Mouse (Mus musculus) lung, embryonic 14.5 days (tissue): Measurements from ENCODE around the gene Six3. TPM values are rescaled to one million over a fixed set of nuclear protein-coding genes. Genes with fewer than 3 reads are reported as not detected.
A peak's percentile ranks its signal among the peaks of the same experiment; 100 is the strongest.

Experiments
- ATAC-seq: fragments of 200-750 bp; cut with Nextera tagmentation; 2 replicates; pipeline ENCODE4 v1.8.0; 2017; ENCODE audit warnings: mild to moderate bottlenecking, moderate TSS enrichment, moderate library complexity; ENCODE audit not compliant: insufficient read depth
- DNase-seq: peaks from one replicate; pipeline ENCODE4 v3.0.0-alpha.2; 2015
- H3K27ac ChIP-seq: fragments of 300-500 bp; sonication (generic); 2 replicates; pipeline ENCODE4 v1.5.1; 2014; ENCODE audit warnings: low read depth, mild to moderate bottlenecking, moderate library complexity
- H3K27me3 ChIP-seq: fragments of 300-500 bp; sonication (generic); 2 replicates; pipeline ENCODE4 v1.6.1; 2014; ENCODE audit warnings: low read length, control low read depth; ENCODE audit not compliant: insufficient read depth
- H3K36me3 ChIP-seq: fragments of 300-500 bp; sonication (generic); 2 replicates; pipeline ENCODE4 v1.6.1; 2014; ENCODE audit warnings: control low read depth; ENCODE audit not compliant: insufficient read depth
- H3K4me1 ChIP-seq: fragments of 300-500 bp; sonication (generic); 2 replicates; pipeline ENCODE4 v1.6.1; 2014; ENCODE audit warnings: antibody characterized with exemption, control low read depth; ENCODE audit not compliant: insufficient read depth
- H3K4me2 ChIP-seq: fragments of 300-500 bp; sonication (generic); 2 replicates; pipeline ENCODE4 v1.6.1; 2014; ENCODE audit warnings: mild to moderate bottlenecking
- H3K4me3 ChIP-seq: fragments of 300-500 bp; sonication (generic); 2 replicates; pipeline ENCODE4 v1.5.1; 2014; ENCODE audit warnings: low read depth, low read length
- H3K9ac ChIP-seq: fragments of 300-500 bp; sonication (generic); 2 replicates; pipeline ENCODE4 v1.6.1; 2014
- H3K9me3 ChIP-seq: fragments of 300-500 bp; sonication (generic); 2 replicates; pipeline ENCODE4 v1.6.1; 2016; ENCODE audit warnings: low read depth, low read length, control low read depth
- CTCF ChIP-seq: IDR thresholded peaks from 2 replicates; pipeline ENCODE4 v1.5.1; 2016; ENCODE audit warnings: antibody characterized with exemption, low read depth
- WGBS: fragments of 180-500 bp; shearing (Covaris S2); extraction: QIAGEN DNeasy Blood & Tissue Kit; methylation state at CpG from one replicate; pipeline ENCODE4 v1.1.7; 2014; 5-methylcytosine and 5-hydroxymethylcytosine counted together
- polyA plus RNA-seq: library from polyadenylated mRNA; unstranded; fragments of >200 nt; fragmentation: Nextera tagmentation; extraction: Ambion mirVana; gene quantifications from 2 replicates; pipeline ENCODE4 v1.2.1, GENCODE M21; 2014

The Six3 gene
- polyA plus RNA-seq, 1 experiment from 2014 or later = not detected

DNA sequence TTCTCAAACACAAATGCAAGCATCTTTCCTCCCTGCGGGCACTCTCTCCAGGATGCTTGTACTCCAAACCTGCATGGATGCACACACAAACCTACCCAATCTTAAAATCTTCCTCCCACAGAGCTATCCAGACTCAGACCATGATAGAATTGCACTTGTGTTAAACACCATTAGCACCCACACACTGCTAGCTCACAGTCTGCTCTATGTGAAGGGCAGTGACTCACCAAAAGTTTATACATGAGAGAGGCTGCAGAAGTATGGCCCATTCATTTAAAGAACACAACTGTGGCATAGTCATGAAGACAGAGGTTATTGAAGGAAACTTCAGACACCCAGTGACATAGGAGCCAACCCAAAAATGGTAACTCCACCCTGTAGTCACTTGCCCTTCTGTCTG, 16.0 kb downstream of the Six3 start:
- ATAC-seq (no peak), DNase-seq (no peak)
- no peaks in the 10 kb centered on the region for H3K36me3 ChIP-seq
- no peak overlapping the region for H3K4me3 ChIP-seq
- 73% methylated on average over 1 of the region's 1 CpGs for WGBS
- H3K27me3 ChIP-seq = peaks cover 93% of the 10 kb centered on the region
- no peak for TF ChIP-seq CTCF
- H3K27ac ChIP-seq = no peak overlapping the region
- H3K4me1 ChIP-seq = no peaks in the 10 kb centered on the region
- H3K9me3 ChIP-seq = no peaks in the 10 kb centered on the region
- H3K9ac ChIP-seq = no peak overlapping the region
- H3K4me2 ChIP-seq = no peak overlapping the region

DNA sequence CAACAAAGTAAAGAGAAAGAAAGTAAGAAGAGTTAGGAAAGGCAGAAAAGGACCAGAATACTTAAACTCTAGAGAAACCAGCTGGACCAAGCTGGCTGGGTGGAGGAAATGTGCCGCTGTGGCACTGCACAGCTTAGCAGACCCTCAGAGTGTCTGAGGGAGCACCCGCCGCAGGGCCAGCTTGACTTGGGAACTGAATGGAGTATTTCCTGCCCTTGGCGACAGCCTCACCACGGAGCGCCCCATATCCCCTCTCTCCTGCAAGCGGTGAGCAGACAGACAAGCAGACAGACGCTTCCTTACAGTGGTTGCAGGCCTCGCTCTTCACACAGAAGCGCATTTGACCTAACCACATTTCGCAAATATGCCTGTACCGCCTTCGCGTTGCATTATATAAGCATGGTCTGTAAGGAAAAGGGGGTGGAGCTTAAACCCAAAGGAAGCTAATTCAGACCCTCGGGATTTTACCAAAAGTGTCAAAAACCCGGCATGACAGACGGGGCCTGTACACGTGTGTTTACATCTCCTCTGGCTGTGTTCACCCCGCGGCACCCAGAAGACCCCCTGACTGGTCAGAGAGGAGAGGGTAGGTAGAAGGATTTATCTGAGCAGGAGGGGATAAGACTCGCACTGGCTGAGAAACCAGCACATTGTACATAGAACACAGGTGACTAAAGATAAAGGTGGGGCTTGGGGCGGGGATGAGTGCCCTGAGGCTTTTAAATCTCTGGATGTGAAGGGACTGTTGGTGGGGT, 17.1 kb downstream of the Six3 start:
- no peak overlapping the region for H3K4me3 ChIP-seq
- 28% methylated on average over 22 of the region's 22 CpGs for WGBS
- ATAC-seq (no peak), DNase-seq (no peak)
- peaks cover 82% of the 10 kb centered on the region for H3K27me3 ChIP-seq
- H3K36me3 ChIP-seq = no peaks in the 10 kb centered on the region
- H3K27ac ChIP-seq = no peak overlapping the region
- H3K9me3 ChIP-seq = no peaks in the 10 kb centered on the region
- H3K4me2 ChIP-seq = 0 out of 2 replicates have a peak overlapping the region, but pooled peaks have one; percentile 23
- no peak for TF ChIP-seq CTCF
- H3K4me1 ChIP-seq = no peaks in the 10 kb centered on the region
- H3K9ac ChIP-seq = no peak overlapping the region

DNA sequence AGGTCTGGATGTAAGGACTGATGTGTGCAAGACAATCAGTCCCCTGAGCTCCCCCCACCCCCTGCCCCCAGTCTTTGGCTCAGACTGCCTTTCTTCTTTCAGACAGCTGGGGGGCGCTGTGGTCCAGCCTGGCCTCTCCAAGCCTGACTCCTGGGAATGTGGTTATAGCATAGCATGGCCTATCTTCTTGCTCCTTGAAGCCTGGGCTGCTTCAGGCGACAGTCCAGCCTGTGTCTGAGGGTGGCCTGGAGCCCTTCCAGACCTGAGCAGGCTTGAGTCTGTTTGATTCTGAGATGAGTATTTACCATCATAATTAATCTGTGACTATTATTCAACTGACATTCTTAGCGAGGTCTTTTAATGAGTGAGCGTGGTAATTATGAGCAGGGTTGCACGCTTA, 17.7 kb downstream of the Six3 start:
- H3K9ac ChIP-seq = no peak overlapping the region
- H3K4me2 ChIP-seq = no peak overlapping the region
- H3K36me3 ChIP-seq = no peaks in the 10 kb centered on the region
- DNase-seq (no peak), ATAC-seq (no peak)
- TF ChIP-seq CTCF = peak; percentile 31; the same call in 1 of the 2 replicates
- H3K4me3 ChIP-seq = no peak overlapping the region
- peaks cover 76% of the 10 kb centered on the region for H3K27me3 ChIP-seq
- H3K9me3 ChIP-seq = no peaks in the 10 kb centered on the region
- H3K4me1 ChIP-seq = no peaks in the 10 kb centered on the region
- no peak overlapping the region for H3K27ac ChIP-seq
- 51% methylated on average over 5 of the region's 5 CpGs for WGBS

DNA sequence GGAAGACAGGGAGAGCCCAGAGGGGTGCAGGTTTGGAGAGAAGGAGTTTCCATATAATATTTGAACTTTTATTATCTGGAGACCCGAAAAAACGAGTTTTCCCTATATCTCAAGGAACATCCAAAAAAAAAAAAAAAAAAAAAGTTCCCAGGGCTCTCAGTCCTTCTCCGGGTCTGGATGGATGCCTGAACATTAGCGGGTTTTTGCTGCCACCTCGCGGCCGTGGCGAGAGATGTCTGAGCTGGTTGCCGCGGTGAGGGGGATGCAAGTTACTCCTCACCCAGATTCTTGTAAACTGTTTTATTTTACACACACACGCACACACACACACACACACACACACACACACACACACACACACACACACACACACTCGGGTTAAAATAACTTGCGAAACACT, 20.2 kb downstream of the Six3 start:
- Histone ChIP-seq H3K36me3 (no peaks in the 10 kb centered on the region), H3K4me1 (no peaks in the 10 kb centered on the region), H3K9ac (no peak overlapping the region), H3K4me2 (no peak overlapping the region), H3K4me3 (no peak overlapping the region), H3K27me3 (peaks cover 57% of the 10 kb centered on the region), H3K27ac (no peak overlapping the region), H3K9me3 (no peaks in the 10 kb centered on the region)
- ATAC-seq (peak; percentile 79; the same call in 1 of the 2 replicates), DNase-seq (peak; percentile 93)
- WGBS = 2% methylated on average over 13 of the region's 13 CpGs
- peak; percentile 78 for TF ChIP-seq CTCF

- ATAC-seq (no peak), DNase-seq (no peak)
- Histone ChIP-seq H3K27me3 (peaks cover 35% of the 10 kb centered on the region), H3K4me1 (no peaks in the 10 kb centered on the region), H3K4me2 (no peak overlapping the region), H3K9me3 (no peaks in the 10 kb centered on the region), H3K9ac (no peak overlapping the region), H3K36me3 (no peaks in the 10 kb centered on the region), H3K4me3 (no peak overlapping the region), H3K27ac (no peak overlapping the region)
- 53% methylated on average over 5 of the region's 6 CpGs for WGBS
- TF ChIP-seq CTCF = no peak
Observed at GRCm38 (mm10) chr17:85637876-85638275, 24.5 kb downstream of the Six3 start.

- H3K27ac ChIP-seq = no peak overlapping the region
- ATAC-seq (peak; percentile 32), DNase-seq (no peak)
- peaks cover 43% of the 10 kb centered on the region for H3K27me3 ChIP-seq
- peak overlapping the region; percentile 68 for H3K4me2 ChIP-seq
- H3K9ac ChIP-seq = no peak overlapping the region
- no peaks in the 10 kb centered on the region for H3K36me3 ChIP-seq
- 12% methylated on average over 11 of the region's 12 CpGs for WGBS
- H3K4me1 ChIP-seq = no peaks in the 10 kb centered on the region
- H3K4me3 ChIP-seq = peak overlapping the region; percentile 25
- no peaks in the 10 kb centered on the region for H3K9me3 ChIP-seq
- no peak for TF ChIP-seq CTCF
Observed at GRCm38 (mm10) chr17:85645312-85645711, 31.9 kb downstream of the Six3 start.

- peak; percentile 84 for DNase-seq
- H3K4me1 ChIP-seq = no peaks in the 10 kb centered on the region
- H3K4me2 ChIP-seq = peak overlapping the region; percentile 68
- H3K36me3 ChIP-seq = no peaks in the 10 kb centered on the region
- TF ChIP-seq CTCF = peak; percentile 86
- ATAC-seq = peak; percentile 80; the same call in 1 of the 2 replicates
- peak overlapping the region; percentile 25 for H3K4me3 ChIP-seq
- WGBS = 3% methylated on average over 36 of the region's 36 CpGs
- H3K27ac ChIP-seq = no peak overlapping the region
- no peaks in the 10 kb centered on the region for H3K9me3 ChIP-seq
- no peak overlapping the region for H3K9ac ChIP-seq
- peaks cover 39% of the 10 kb centered on the region for H3K27me3 ChIP-seq
Observed at GRCm38 (mm10) chr17:85645718-85646665, 32.6 kb downstream of the Six3 start.
